Comparison of ENCODE assay signal across 23 mouse cellular contexts in the genomic region with DNA sequence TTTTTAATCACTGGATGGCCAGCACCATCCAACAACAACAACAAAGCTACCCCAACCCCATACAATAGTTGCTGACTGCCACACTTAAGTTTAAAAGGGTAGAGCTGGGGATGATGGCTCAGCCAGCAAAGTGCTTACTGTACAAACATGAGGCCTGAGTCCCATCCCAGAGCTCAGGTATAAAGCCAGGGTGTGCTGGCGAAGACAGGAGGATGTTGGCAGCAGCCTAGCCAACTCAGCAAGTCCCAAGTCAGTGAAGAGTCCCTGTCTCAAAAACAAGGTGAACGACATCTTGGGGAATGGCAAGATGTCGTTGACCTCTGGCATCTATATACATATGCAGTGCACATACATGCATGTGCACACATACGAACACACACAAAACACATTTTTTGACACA. TPM values are rescaled to one million over a fixed set of nuclear protein-coding genes. Genes with fewer than 3 reads are reported as not detected.
DNase-seq lines count a peak whose midpoint lies in the region; ATAC-seq and TF ChIP-seq lines count a peak whose summit lies in the region.
"Had no signal": no experiment of that assay in that cellular context is flagged by ENCODE, and none has a peak within 500 bp of the region (broad histone marks: within the 10 kb centered on the region; RNA-seq: fewer than 3 reads in every experiment).

No protein-coding gene starts in this region.

- TF ChIP-seq POLR2A in liver, adult 2 months (IDR thresholded peaks at IDR 0.05; ENCODE audit: extremely low read depth, insufficient read depth, low read length): no peak

- WGBS in heart, embryonic 12.5 days: 83% methylated on average over 4 of the region's 4 CpGs
- WGBS in liver, adult 2 months: 57% methylated on average over 4 of the region's 4 CpGs

- no peak overlapping the region for H3K4me2 ChIP-seq in heart, embryonic 12.5 days
- H3K4me2 ChIP-seq: embryonic facial prominence, embryonic 12.5 days; embryonic facial prominence, embryonic 15.5 days; hindbrain, embryonic 12.5 days; hindbrain, embryonic 15.5 days had no signal

- H3K9ac ChIP-seq in heart, embryonic 12.5 days: no peak overlapping the region
- H3K9ac ChIP-seq in liver, adult 2 months (ENCODE audit: low read depth, low read length): no peak overlapping the region
- H3K9ac ChIP-seq: embryonic facial prominence, embryonic 12.5 days; embryonic facial prominence, embryonic 15.5 days; forebrain, postnatal 0 days; hindbrain, embryonic 12.5 days; hindbrain, embryonic 15.5 days had no signal

- peak overlapping the region; percentile 65; the same call in 1 of the 2 replicates for H3K27ac ChIP-seq in heart, embryonic 12.5 days (ENCODE audit: poor library complexity, severe bottlenecking)
- H3K27ac ChIP-seq in liver, adult 2 months (replicated peaks; ENCODE audit: insufficient read depth, low read depth, low read length): no peak overlapping the region; the same call in 1 of the 2 replicates
- H3K27ac ChIP-seq: embryonic facial prominence, embryonic 12.5 days; embryonic facial prominence, embryonic 15.5 days; hindbrain, embryonic 12.5 days; hindbrain, embryonic 15.5 days had no signal

- H3K27me3 ChIP-seq in heart, embryonic 12.5 days (replicated peaks): no peaks in the 10 kb centered on the region
- H3K27me3 ChIP-seq in liver, adult 2 months (ENCODE audit: control insufficient read depth, insufficient read depth, low read length): no peaks in the 10 kb centered on the region
- H3K27me3 ChIP-seq: embryonic facial prominence, embryonic 12.5 days; embryonic facial prominence, embryonic 15.5 days; hindbrain, embryonic 12.5 days; hindbrain, embryonic 15.5 days; Patski had no signal

- peaks cover 6% of the 10 kb centered on the region; the same call in 1 of the 2 replicates for H3K36me3 ChIP-seq in heart, embryonic 12.5 days
- H3K36me3 ChIP-seq in liver, adult 2 months (ENCODE audit: control insufficient read depth, insufficient read depth, low read length): no peaks in the 10 kb centered on the region
- H3K36me3 ChIP-seq: embryonic facial prominence, embryonic 12.5 days; embryonic facial prominence, embryonic 15.5 days; G1E; hindbrain, embryonic 12.5 days; hindbrain, embryonic 15.5 days had no signal

- DNase-seq in heart, postnatal 10 days: no peak
- peak; percentile 35 for DNase-seq in kidney, adult 9 months
- DNase-seq in kidney, adult 8-10 months: no peak
- DNase-seq in liver, adult 2 months (ENCODE audit: extremely low read depth, low read depth, low spot score): peak; percentile 66
- no peak for DNase-seq in liver
- no peak for DNase-seq in frontal cortex, adult 2 months (ENCODE audit: extremely low spot score in 1 of 2, low spot score in 1 of 2)
- DNase-seq: adrenal gland, postnatal 10 days; adrenal gland, postnatal 36 days; cerebellum, adult 11 months; forebrain, postnatal 0 days; gastrocnemius, postnatal 10 days; gastrocnemius, postnatal 36 days; heart, adult 2 months; heart, postnatal 14 days had no signal

- intact Hi-C loops in heart, postnatal 10 days (cut with DNase I): no loop called here

- peaks cover 7% of the 10 kb centered on the region for H3K9me3 ChIP-seq in heart, embryonic 12.5 days (replicated peaks)
- H3K9me3 ChIP-seq: embryonic facial prominence, embryonic 12.5 days; embryonic facial prominence, embryonic 15.5 days; G1E; hindbrain, embryonic 12.5 days; hindbrain, embryonic 15.5 days had no signal

- no peak for ATAC-seq in heart, embryonic 12.5 days (ENCODE audit: insufficient number of reproducible peaks, low FRiP score)
- ATAC-seq: forebrain, embryonic 14.5 days; forebrain, postnatal 0 days; Patski had no signal

- no peak for TF ChIP-seq CTCF in liver, adult 2 months (IDR thresholded peaks at IDR 0.05; ENCODE audit: low read depth, low read length)

- no peak overlapping the region for H3K4me3 ChIP-seq in heart, embryonic 12.5 days
- no peak overlapping the region for H3K4me3 ChIP-seq in liver, adult 2 months (ENCODE audit: insufficient read depth, low read depth, low read length)
- H3K4me3 ChIP-seq: embryonic facial prominence, embryonic 12.5 days; embryonic facial prominence, embryonic 15.5 days; heart, adult 2 months; heart, embryonic 10.5 days; hindbrain, embryonic 12.5 days; hindbrain, embryonic 15.5 days had no signal

- H3K4me1 ChIP-seq in heart, embryonic 12.5 days (replicated peaks): peaks cover 63% of the 10 kb centered on the region
- H3K4me1 ChIP-seq in liver, adult 2 months (ENCODE audit: control insufficient read depth, insufficient read depth, low read length): peaks cover 45% of the 10 kb centered on the region
- H3K4me1 ChIP-seq: hindbrain, embryonic 15.5 days had no signal

- peaks cover 32% of the 10 kb centered on the region for H3K79me2 ChIP-seq in liver, adult 2 months (ENCODE audit: control insufficient read depth, insufficient read depth, low read length)

RNA-seq across cellular contexts. Expression of a gene that starts 15.9 kb away (rescaled TPM):
- polyA plus RNA-seq in heart, embryonic 12.5 days (2016; fragmentation: Nextera tagmentation; extraction: Ambion mirVana): 20.2 and 23.5 TPM in 2 replicates
- total RNA-seq in heart, postnatal 10 days (2021): 10 to 100 TPM; 28.6 to 30.4 TPM
- total RNA-seq in liver, adult 2 months (2014; rRNA removed): 15.9 and 19.7 TPM in 2 replicates
- polyA plus RNA-seq in liver, adult 2 months (2012; rRNA removed): 21.2 and 23.0 TPM in 2 replicates
- polyA plus RNA-seq in frontal cortex, adult 2 months (2012; rRNA removed): 2.0 TPM in 2 replicates
- total RNA-seq: G1E had no signal
- polyA plus RNA-seq: G1E had no signal

RNA-seq across cellular contexts. Expression of a gene that starts 34.7 kb away (rescaled TPM):
- 68.8 and 71.0 TPM in 2 replicates for polyA plus RNA-seq in heart, embryonic 12.5 days (2016; fragmentation: Nextera tagmentation; extraction: Ambion mirVana)
- total RNA-seq in heart, postnatal 10 days (2021): 10 to 100 TPM; 40.2 to 41.7 TPM
- 84.7 and 94.8 TPM in 2 replicates for total RNA-seq in liver, adult 2 months (2014; rRNA removed)
- 110 and 112 TPM in 2 replicates for polyA plus RNA-seq in liver, adult 2 months (2012; rRNA removed)
- polyA plus RNA-seq in frontal cortex, adult 2 months (2012; rRNA removed): 107 and 109 TPM in 2 replicates

Comparison
In these comparisons a context has a peak if more than half of its experiments do, and no peak if none do; other contexts are left out.
1. DNase-seq: peak in kidney, adult 9 months (single experiment) and liver, adult 2 months (single experiment); none in heart, postnatal 10 days (0 of 2), kidney, adult 8-10 months (0 of 2), liver (single experiment) and frontal cortex, adult 2 months (0 of 2).